Mouse (Mus musculus) urinary bladder, postnatal 36 days (tissue): ENCODE measurements around the gene Tmem232.
"Not testable (repeated sequence)": the region's sequence is repeated elsewhere in the genome, so short reads cannot be mapped to it uniquely, and the experiment has no call there.

Experiments
- DNase-seq, 2 experiments: peaks; one replicate each; pipeline ENCODE4 v3.0.0; 2022; ENCODE audit warnings: low spot score in 2 of 2, mixed read lengths in 1 of 2

The Tmem232 gene

DNA sequence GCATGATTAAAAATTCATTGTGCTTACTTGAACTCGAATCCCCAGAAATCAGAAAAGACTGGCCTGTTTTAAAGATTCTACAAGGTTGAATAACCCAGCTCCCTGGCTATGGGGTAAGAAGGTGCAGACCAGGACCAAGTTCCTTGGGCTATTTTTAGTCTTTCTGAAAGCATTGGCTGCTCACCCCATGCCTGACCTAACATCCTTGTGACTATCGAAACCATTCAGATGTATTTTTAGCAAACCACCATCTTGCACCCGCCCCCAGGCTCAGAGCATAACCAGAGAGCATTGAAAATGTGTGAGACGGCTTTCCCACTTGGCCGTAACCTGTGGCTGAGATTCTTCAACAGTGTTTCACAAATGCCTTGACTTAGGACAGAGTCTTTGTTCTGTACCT lies 13.1 kb downstream of the Tmem232 start:
- no peak for DNase-seq

GRCm38 (mm10) chr17:65513517-65513916 lies 27.1 kb downstream of the Tmem232 start:
- DNase-seq = no peak

DNA sequence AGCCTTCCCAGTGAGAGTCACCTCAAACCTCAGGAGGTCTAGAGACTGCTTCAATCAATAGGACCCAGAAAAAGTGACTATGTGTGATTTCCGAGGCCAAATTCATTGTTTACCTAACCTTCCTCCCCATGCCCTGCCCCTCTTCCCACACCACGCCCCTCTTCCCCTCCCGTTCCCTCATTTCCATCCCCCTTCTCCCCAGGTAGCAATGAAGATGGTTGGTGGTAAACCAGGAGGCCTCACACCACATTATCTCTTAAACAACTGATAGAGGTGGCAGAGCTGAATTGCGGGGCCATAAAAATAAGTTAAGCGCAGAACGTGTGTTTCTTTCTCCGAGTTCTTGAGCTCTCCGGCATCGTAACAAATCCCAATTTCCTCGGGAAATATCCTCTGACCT lies 55.9 kb downstream of the Tmem232 start:
- no peak for DNase-seq

DNA sequence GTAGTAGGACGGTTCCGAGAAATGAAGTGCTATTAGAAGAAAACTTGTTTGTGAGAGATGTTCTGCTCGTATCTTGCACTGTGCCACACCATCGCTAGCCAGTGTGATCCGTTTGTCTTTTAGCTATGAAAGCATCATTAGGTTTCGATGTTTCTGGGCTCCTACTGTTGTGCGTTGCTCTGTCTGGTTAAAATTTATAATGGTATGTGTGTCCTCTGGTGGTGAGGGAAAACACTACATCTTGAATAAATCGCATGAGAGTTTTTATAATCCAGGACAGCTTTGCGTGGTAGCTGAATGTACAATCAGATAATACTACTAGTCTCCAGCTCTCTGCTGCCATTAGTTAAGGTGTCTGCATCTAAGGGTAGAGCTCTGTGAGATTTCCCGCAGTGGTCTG lies 63.8 kb downstream of the Tmem232 start:
- DNase-seq = no peak

DNA sequence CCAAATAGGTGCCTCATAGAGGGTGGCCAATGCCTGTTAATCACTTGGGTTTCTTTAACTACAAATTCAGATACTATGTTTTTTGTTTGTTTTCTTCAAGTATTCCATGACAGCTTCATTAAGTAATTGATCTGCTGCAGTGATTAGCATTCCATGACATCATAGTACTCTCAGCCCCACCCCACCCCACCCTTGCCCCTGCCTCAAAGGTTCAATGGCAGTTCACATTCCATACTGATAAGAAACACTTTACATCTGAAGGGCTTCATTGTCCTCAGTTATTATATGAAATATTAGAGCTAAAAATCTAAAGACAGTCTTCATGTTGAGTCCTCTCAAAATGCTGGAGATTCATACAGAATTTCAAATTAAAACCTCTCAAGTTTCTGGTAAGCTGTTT lies 89.8 kb downstream of the Tmem232 start:
- no peak for DNase-seq

DNA sequence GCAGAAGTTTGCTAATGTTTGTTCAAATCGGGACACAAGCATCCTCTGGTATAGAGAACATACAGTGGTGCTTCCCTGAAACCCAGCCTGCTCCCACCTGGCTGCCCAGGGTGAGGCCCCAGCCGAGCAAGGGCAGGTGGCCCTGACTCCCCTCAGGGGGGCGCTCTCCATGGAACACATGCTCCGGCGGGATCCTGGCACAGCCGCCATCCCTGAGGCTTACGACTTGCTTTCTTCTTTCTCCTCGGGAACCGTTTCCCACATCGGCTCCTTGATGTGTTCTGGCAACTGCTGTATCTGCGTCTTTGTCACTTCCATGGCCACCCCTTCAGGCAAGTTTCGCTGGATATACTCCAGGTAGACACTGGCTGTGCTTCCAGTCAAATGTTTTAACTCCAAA lies 102.7 kb downstream of the Tmem232 start:
- not testable (repeated sequence) for DNase-seq

DNA sequence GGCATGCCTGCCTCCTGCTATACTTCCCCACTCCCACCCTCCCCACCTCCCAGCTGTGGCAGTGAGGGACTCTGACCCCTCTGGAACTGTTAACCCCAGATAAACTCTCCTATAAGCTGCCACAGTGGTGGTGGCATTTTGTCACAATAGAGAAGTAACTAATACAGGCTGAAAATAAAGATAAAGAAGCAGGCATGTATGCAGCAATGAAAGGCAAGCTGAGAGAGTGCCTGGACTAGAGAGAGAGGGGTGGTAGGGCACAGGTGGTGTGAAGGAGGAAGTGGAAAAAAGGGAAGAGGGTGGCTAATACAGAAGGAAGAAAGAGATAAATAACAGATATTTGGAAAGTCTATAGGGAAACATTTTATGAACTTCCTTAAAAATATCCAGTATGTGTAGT lies 121.5 kb downstream of the Tmem232 start:
- no peak for DNase-seq

DNA sequence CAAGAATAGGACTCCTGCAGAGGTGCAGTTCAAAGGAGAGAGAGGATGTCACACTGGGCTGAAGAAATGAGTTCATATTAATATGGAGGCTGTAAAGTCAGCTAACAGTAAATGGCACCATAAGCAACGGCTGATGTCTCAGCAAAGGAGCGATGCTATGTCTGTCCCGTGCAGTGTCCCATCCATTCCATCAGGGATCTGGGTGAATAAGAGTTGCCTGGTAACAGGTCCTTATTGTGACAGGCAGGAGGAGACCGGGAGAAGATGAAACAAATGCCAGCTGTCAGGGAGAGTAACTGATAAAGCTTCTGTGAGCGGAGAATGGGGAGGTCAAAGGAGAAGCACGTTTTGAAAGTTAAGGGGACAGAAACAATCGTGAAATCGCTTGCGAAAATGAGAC lies 135.3 kb downstream of the Tmem232 start:
- no peak for DNase-seq

DNA sequence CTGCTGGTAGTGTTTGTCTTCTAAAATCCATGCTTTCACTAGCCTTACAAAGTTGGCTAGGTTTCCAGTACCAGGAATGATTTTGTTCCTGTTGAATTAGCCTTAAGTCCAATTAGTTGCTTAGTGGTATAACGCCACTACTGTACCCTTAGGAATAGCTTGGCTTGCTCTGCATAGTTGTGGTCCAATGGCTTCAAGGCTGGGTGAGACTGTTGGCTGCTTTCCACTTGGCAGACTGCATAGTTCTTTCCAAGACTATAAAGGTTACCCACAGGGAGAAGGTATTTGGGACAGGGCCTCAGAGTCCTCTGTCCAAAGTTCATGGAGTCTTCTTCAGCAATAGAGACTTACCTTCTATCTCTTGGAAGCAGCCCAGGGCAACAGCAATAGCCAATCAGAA lies 139.7 kb downstream of the Tmem232 start:
- DNase-seq = no peak

DNA sequence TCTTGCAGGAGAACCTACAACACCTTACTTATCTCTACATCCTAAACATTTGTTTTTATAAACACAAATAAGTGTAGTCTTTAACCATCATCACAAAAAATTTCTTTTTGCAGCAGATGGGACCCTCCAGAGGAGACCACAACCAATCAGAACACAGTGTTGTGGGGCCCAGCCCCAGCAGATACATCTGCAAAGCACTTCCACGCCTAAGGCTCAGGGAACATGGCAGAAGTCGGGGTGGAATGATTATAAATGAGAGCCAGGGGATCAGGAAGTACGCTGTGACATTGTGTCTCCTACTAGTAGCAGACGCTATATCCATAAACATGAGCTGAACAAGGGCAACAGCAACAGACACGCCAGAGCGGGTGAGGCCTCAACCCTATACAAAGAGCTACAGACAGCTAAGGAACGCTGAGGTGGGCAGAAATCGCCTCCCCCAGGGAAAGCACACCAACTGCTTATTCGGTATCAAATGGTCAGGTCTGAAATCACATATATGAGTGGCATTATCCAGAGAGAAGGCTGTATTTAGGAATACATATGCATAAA lies 156.1 kb downstream of the Tmem232 start:
- DNase-seq = no peak

DNA sequence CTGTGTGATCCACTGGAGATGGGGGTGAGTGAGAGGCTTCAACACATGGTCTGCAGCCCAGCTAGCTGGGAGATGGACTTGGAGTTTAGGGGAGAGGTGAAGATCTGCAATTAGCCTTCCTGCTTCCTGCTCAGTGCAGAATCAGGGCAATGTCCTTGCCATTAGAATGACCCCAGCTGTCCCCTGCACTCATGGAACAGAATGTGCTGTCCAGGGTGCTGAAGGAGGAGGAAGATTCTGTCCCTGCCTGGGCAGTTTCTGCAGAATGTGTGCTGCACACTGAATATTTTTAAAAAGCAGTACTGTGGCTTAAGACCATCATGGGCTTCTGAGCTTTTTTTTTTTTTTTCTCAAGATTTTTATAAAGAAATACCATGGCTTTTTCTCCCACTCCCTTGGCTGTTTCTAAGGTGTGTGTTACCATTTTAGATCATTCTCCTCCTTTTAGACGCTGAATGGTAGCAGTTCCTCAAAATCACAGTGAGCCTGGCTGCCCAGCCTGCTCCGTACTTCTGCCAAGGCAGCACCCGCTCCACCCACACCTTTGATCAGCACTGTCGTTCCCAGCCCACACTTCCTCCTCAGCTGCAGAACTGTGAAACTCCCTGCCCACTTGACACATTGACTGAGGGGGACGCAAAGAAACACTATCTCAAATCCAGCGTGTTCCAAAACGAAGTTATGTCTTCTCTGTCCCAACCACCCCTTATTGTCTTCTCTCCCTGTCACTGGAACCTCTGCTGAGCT lies 170.4 kb downstream of the Tmem232 start:
- no peak for DNase-seq

- DNase-seq = no peak
Measured at GRCm38 (mm10) chr17:65365535-65366254, 174.9 kb downstream of the Tmem232 start.

DNA sequence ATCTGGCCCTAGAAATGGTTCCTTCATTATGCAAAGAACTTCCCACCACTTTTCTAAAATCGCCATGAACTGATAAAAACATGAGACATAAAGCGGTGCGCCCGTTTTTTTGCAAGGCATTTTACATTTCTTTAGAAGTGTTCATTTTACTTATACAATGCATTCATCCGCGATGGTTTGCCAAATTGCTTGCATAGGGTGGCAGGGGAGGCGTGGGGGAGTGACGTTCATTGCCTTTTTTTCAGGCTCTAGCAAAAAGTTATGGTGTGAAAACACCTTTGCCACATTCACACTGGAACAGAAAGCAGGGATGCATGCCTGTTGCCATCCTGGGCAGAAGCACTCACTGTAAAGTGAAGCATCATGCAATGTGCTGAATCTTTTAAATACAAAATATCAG lies 188.7 kb downstream of the Tmem232 start:
- DNase-seq = no peak

DNA sequence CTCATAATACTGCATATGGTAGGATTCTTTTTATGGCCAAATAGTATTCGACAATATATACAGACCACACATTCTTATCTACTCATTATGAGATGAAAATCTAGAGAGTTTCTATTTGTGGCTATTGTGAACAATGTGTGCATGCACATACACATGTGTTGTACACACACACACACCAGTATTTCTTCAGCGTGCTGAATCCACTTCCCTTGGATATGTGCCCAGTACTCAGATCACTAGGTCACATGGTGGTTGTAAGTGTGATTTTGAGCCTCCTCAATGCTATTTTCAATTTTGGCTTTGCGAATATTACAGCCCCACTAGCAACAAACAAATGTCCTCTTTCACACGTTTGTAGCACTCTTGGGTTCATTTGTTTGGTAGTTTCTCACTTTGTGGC lies 200.6 kb downstream of the Tmem232 start:
- DNase-seq = no peak

- no peak for DNase-seq
Measured at GRCm38 (mm10) chr17:65330759-65331158, 209.8 kb downstream of the Tmem232 start.

DNA sequence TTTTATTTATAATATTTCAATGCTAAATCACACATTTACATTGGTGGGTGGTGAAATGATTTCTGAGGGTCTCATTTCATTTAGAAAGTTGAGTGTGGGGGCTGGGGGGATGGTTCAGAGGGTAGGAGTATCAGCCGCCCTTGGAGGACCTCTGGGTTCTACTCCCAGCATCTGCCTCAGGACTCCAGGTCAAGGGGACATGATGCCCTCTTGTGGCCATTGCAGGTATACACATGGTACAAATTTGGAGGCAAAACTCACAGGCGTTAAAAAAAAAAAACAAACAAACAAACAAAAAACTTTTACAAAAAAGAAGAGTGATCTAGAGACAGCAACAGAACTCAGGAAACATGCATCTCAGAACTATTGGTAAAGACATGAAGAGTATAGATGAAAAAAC lies 215.3 kb downstream of the Tmem232 start:
- peak in 1 of 2 experiments; percentile 9 for DNase-seq

- DNase-seq = no peak
Measured at GRCm38 (mm10) chr17:65320623-65321022, 220.0 kb downstream of the Tmem232 start.

- DNase-seq = no peak
Measured at GRCm38 (mm10) chr17:65299946-65300345, 240.6 kb downstream of the Tmem232 start.

GRCm38 (mm10) chr17:65297831-65298230 lies 242.8 kb downstream of the Tmem232 start:
- DNase-seq = no peak

DNA sequence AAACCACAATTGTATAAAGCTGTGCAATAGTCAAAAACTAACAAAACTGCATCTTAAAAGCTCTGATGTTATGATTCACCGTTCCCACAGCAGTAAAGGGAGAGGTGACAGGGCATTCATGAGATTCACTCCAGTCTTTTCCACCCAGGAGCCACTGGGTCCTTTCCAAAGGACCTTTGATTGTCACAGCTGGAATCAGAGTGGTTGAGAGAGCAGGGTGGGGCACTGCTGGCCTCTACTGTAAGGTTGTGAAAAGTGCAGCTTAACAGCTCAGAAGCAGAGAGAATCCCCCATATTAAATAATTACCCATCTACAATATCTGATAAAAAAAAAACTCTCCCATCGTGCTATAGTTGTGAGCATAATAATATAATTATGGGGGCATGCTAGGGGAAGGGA lies 288.4 kb downstream of the Tmem232 start:
- DNase-seq = peak in 1 of 2 experiments; percentile 1

- DNase-seq = no peak
Measured at GRCm38 (mm10) chr17:65250261-65250660, 290.3 kb downstream of the Tmem232 start.

DNA sequence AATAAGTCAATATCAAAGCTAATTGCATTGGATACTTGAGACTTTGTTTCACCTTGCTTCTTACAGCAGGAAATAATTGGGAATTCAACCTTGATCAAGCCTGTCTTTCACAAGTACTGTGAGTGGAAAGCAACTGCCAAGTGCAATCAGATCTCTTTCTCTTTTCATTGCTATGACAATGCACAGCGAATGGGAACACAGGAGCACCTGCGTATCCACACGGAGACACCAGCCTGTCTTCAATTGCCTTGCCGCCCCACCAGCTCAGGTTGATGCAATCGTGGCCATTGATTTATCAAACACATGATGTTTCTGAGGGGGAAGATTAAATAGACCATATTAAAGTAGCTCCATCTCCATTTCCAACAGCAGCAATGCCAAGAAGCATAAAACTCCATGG lies 296.9 kb downstream of the Tmem232 start:
- no peak for DNase-seq

DNA sequence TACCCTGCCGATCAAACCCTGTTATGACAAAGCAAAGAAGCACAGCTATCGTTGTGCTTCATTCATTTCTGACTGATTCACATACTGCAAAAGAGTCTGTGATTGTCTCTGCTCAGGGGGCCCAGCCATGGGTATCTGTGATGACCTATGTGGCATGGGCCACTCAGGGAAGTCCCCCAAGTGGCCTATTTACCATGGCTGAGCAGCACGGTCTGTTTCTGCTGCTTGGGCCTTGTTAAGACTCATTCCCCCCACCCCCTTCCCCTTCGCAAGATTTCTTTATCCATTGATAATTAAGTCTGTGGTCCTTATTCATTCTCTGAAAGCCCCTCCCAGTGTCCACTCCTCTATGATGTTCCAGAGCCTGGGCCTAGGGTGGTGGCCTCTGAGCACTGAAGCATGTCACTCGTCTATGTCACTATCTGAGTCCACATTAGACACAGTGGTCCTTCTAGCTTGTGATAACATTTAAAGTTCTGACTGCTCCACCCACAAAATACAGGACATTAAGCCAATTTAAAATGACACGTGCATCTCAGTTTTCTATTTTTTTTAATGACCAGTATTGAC lies 315.1 kb downstream of the Tmem232 start:
- no peak for DNase-seq
